Mouse (Mus musculus): Measurements from ENCODE around the gene Sirt3.

DNA sequence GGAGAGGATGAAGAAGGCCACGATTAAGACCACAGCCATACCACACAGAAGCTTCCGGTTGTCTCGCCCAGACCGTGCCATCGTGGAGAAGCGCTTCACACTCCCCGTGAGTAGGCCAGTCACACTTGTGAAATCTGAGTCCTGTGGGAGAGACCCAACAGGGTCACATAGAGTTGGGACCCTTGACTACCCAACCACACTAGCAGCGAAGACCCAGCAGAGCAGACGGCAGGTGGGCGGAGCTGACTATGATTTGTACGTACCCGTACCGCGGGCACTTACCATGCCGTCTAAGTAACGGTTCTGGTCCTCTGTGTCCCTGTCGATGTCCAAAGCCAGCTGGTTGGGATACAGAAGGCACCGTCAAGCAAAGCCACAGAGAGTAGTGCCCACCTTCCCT is 27.6 kb downstream of the Sirt3 start:
- no peak for TF ChIP-seq EP300 (IDR thresholded peaks at IDR 0.05; ENCODE audit: low read depth)
- TF ChIP-seq CTCF (IDR thresholded peaks at IDR 0.05; ENCODE audit: low read depth): no peak

Data from liver, postnatal 0 days (tissue).